Mouse (Mus musculus) heart, postnatal 0 days (tissue): ENCODE measurements around the gene H2al1b. TPM values are rescaled to one million over a fixed set of nuclear protein-coding genes. Genes with fewer than 3 reads are reported as not detected.

ENCODE experiments used
- ATAC-seq: fragments of 200-750 bp; cut with Nextera tagmentation; 2 replicates; pipeline ENCODE4 v1.8.0; 2017; ENCODE audit warnings: low read depth, moderate number of reproducible peaks, moderate library complexity; ENCODE audit not compliant: insufficient read depth
- DNase-seq: peaks from one replicate; pipeline ENCODE4 v3.0.0-alpha.2; 2016; ENCODE audit warnings: low spot score
- H3K27ac ChIP-seq: fragments of 300-500 bp; sonication (generic); 2 replicates; pipeline ENCODE4 v1.5.1; 2014; ENCODE audit warnings: low read depth, mild to moderate bottlenecking
- H3K27me3 ChIP-seq: fragments of 300-500 bp; sonication (generic); 2 replicates; pipeline ENCODE4 v1.6.1; 2014; ENCODE audit warnings: low read length, mixed read lengths; ENCODE audit not compliant: control insufficient read depth, insufficient read depth
- H3K36me3 ChIP-seq: fragments of 300-500 bp; sonication (generic); replicated peaks from 2 replicates; pipeline ENCODE4 v1.6.1; 2014; ENCODE audit warnings: low read length, mixed read lengths; ENCODE audit not compliant: control insufficient read depth, insufficient read depth
- H3K4me1 ChIP-seq: fragments of 300-500 bp; sonication (generic); 2 replicates; pipeline ENCODE4 v1.6.1; 2014; ENCODE audit warnings: antibody characterized with exemption; ENCODE audit not compliant: control insufficient read depth, insufficient read depth
- H3K4me2 ChIP-seq: fragments of 300-500 bp; sonication (generic); 2 replicates; pipeline ENCODE4 v1.6.1; 2014; ENCODE audit warnings: low read depth, mild to moderate bottlenecking, low read length, moderate library complexity
- H3K4me3 ChIP-seq: fragments of 300-500 bp; sonication (generic); 2 replicates; pipeline ENCODE4 v1.5.1; 2014; ENCODE audit warnings: low read depth, low read length
- H3K9ac ChIP-seq: fragments of 300-500 bp; sonication (generic); replicated peaks from 2 replicates; pipeline ENCODE4 v1.6.1; 2014; ENCODE audit warnings: low read depth, low read length, mixed read lengths
- H3K9me3 ChIP-seq: fragments of 300-500 bp; sonication (generic); replicated peaks from 2 replicates; pipeline ENCODE4 v1.6.1; 2016; ENCODE audit warnings: low read length; ENCODE audit not compliant: control insufficient read depth
- CTCF ChIP-seq: IDR thresholded peaks from 2 replicates; pipeline ENCODE4 v1.5.1; 2016; ENCODE audit warnings: antibody characterized with exemption, control low read depth, low read depth
- EP300 ChIP-seq: IDR thresholded peaks from 2 replicates; pipeline ENCODE4 v1.6.1; 2016; ENCODE audit warnings: antibody characterized with exemption, low read depth
- WGBS: fragments of 180-500 bp; shearing (Covaris S2); extraction: QIAGEN DNeasy Blood & Tissue Kit; methylation state at CpG from one replicate; pipeline ENCODE4 v1.1.7; 2014; 5-methylcytosine and 5-hydroxymethylcytosine counted together
- polyA plus RNA-seq: library from polyadenylated mRNA; unstranded; fragments of >200 nt; fragmentation: Nextera tagmentation; extraction: Ambion mirVana; gene quantifications from 2 replicates; pipeline ENCODE4 v1.2.1, GENCODE M21; 2015
- total RNA-seq: library from RNA; depleted of rRNA; stranded (reverse); fragments of >200 nt; gene quantifications from 2 replicates; pipeline ENCODE4 v1.2.3, GENCODE M21; 2014; ENCODE audit warnings: low replicate concordance

The H2al1b gene
- total and polyA plus RNA-seq, 2 experiments from 2014 or later, result not detected

- no peaks in the 10 kb centered on the region for H3K36me3 ChIP-seq
- no peak overlapping the region for H3K9ac ChIP-seq
- no peak overlapping the region for H3K27ac ChIP-seq
- no peak overlapping the region for H3K4me2 ChIP-seq
- DNase-seq, result no peak
- TF ChIP-seq EP300 (no peak), CTCF (no peak)
- no peaks in the 10 kb centered on the region for H3K9me3 ChIP-seq
- no peaks in the 10 kb centered on the region for H3K27me3 ChIP-seq
- no peaks in the 10 kb centered on the region for H3K4me1 ChIP-seq
- 45% methylated on average over 7 of the region's 7 CpGs for WGBS
- no peak for ATAC-seq
- H3K4me3 ChIP-seq, result no peak overlapping the region
Measured at GRCm38 (mm10) chrX:11267791-11268190, 34.4 kb upstream of the H2al1b start.

- Histone ChIP-seq H3K9ac (no peak overlapping the region), H3K27ac (no peak overlapping the region), H3K4me3 (no peak overlapping the region), H3K36me3 (no peaks in the 10 kb centered on the region), H3K4me1 (no peaks in the 10 kb centered on the region), H3K9me3 (no peaks in the 10 kb centered on the region), H3K4me2 (no peak overlapping the region), H3K27me3 (no peaks in the 10 kb centered on the region)
- TF ChIP-seq CTCF, result no peak
- no peak for TF ChIP-seq EP300
- DNase-seq (no peak), ATAC-seq (no peak)
- 75% methylated on average over 3 of the region's 3 CpGs for WGBS
Measured at GRCm38 (mm10) chrX:11269074-11269473, 33.2 kb upstream of the H2al1b start.

GRCm38 (mm10) chrX:11273190-11273589 lies 29.0 kb upstream of the H2al1b start:
- no peaks in the 10 kb centered on the region for H3K4me1 ChIP-seq
- H3K4me3 ChIP-seq, result no peak overlapping the region
- H3K9ac ChIP-seq, result no peak overlapping the region
- TF ChIP-seq CTCF, result no peak
- TF ChIP-seq EP300, result no peak
- DNase-seq (no peak), ATAC-seq (no peak)
- no peak overlapping the region for H3K27ac ChIP-seq
- no peaks in the 10 kb centered on the region for H3K9me3 ChIP-seq
- H3K4me2 ChIP-seq, result no peak overlapping the region
- 69% methylated on average over 3 of the region's 3 CpGs for WGBS
- no peaks in the 10 kb centered on the region for H3K36me3 ChIP-seq
- H3K27me3 ChIP-seq, result no peaks in the 10 kb centered on the region; the same call in 1 of the 2 replicates

GRCm38 (mm10) chrX:11277083-11277482 lies 25.1 kb upstream of the H2al1b start:
- no peaks in the 10 kb centered on the region for H3K36me3 ChIP-seq
- H3K4me2 ChIP-seq, result no peak overlapping the region
- no peak for DNase-seq
- no peaks in the 10 kb centered on the region for H3K9me3 ChIP-seq
- H3K4me3 ChIP-seq, result no peak overlapping the region
- 75% methylated on average over 6 of the region's 6 CpGs for WGBS
- no peak overlapping the region for H3K27ac ChIP-seq
- H3K27me3 ChIP-seq, result no peaks in the 10 kb centered on the region; the same call in 1 of the 2 replicates
- ATAC-seq, result no peak
- no peak overlapping the region for H3K9ac ChIP-seq
- no peak for TF ChIP-seq CTCF
- TF ChIP-seq EP300, result no peak
- H3K4me1 ChIP-seq, result no peaks in the 10 kb centered on the region

GRCm38 (mm10) chrX:11280741-11281140 lies 21.5 kb upstream of the H2al1b start:
- WGBS, result 48% methylated on average over 2 of the region's 2 CpGs
- ATAC-seq, result no peak

GRCm38 (mm10) chrX:11288306-11288882 lies 13.8 kb upstream of the H2al1b start:
- 0 out of 2 replicates have a peak, but pooled peaks cover 2% of the 10 kb centered on the region for H3K27me3 ChIP-seq
- TF ChIP-seq CTCF (no peak), EP300 (no peak)
- no peak overlapping the region for H3K27ac ChIP-seq
- H3K36me3 ChIP-seq, result no peaks in the 10 kb centered on the region
- no peaks in the 10 kb centered on the region for H3K9me3 ChIP-seq
- no peaks in the 10 kb centered on the region for H3K4me1 ChIP-seq
- no peak overlapping the region for H3K4me3 ChIP-seq
- DNase-seq (peak; percentile 46), ATAC-seq (peak; percentile 82)
- 39% methylated on average over 14 of the region's 14 CpGs for WGBS
- no peak overlapping the region for H3K9ac ChIP-seq
- no peak overlapping the region for H3K4me2 ChIP-seq

More at GRCm38 (mm10) chrX:11280741-11281140, 21.5 kb upstream of the H2al1b start:
- Histone ChIP-seq H3K4me3 (no peak overlapping the region), H3K27me3 (no peaks in the 10 kb centered on the region; the same call in 1 of the 2 replicates), H3K9ac (no peak overlapping the region), H3K27ac (no peak overlapping the region), H3K4me2 (no peak overlapping the region), H3K9me3 (no peaks in the 10 kb centered on the region), H3K36me3 (no peaks in the 10 kb centered on the region), H3K4me1 (no peaks in the 10 kb centered on the region)
- TF ChIP-seq CTCF (no peak), EP300 (no peak)
- DNase-seq, result no peak
